Mouse (Mus musculus) adrenal gland, postnatal 0 days (tissue): ENCODE measurements around the gene Nlrx1. TPM values are rescaled to one million over a fixed set of nuclear protein-coding genes. Genes with fewer than 3 reads are reported as not detected.

Experiments used
- polyA plus RNA-seq: library from polyadenylated mRNA; unstranded; fragments of >200 nt; fragmentation: Nextera tagmentation; extraction: Ambion mirVana; gene quantifications from 2 replicates; pipeline ENCODE4 v1.2.1, GENCODE M21; 2015

Nlrx1 gene
- polyA plus RNA-seq: 14.2 and 22.7 TPM in 2 replicates

DNA sequence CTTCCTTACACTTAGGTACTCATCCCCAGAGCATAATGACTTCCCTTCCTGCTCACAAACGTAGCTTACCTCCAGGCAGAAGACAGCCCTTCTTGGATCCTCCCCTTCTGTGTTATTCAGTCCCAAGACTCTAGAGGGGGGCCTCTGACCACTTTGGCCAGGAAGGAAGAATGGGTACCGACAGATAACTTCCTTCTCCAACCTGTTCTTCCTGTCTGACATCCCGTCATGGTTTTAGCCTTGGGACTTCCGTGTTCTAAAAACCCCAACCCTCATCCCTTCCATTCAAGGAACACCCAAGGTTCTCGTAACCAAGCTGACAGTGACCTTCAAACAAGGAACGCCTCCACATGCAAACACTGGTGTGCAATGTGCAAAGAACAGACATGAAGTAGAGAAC, at the start of gene Nlrx1:
Gene Nlrx1 (minus strand): TSS at position 168 of the 400 bp plus-strand sequence.

DNA sequence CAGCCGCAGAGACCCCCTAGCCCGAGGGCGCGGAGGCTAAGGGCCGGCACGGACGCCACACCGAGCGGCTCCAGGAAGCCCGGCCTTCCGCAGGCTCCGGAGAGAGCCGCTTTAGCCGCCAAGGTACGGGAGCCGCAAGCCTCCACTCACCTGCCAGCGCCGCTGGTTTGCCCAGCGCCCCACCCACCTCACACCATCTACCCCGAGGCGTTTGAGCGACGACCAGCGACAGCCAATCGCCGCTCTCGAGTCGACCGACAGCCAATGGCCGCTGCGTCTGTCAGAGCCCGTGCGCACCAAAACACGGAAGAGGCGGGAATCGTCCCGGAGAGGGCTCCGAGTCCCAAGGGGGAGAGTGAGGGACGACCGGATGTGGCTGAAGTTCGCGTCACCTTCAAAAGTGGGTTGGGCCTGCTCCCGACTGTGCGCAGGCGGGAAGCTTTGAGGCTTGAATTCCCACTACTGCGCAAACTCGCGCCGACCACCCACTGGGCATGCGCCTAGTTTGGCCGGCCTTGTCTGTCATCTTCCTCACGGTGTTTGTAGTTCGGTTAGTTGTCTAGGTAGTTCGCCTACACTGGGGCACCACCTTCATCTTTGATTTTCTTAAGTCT, 37.2 kb upstream of the Nlrx1 start, which contains the start of gene Hinfp:
Gene Hinfp (minus strand): TSS at position 206 of the 614 bp plus-strand sequence.

DNA sequence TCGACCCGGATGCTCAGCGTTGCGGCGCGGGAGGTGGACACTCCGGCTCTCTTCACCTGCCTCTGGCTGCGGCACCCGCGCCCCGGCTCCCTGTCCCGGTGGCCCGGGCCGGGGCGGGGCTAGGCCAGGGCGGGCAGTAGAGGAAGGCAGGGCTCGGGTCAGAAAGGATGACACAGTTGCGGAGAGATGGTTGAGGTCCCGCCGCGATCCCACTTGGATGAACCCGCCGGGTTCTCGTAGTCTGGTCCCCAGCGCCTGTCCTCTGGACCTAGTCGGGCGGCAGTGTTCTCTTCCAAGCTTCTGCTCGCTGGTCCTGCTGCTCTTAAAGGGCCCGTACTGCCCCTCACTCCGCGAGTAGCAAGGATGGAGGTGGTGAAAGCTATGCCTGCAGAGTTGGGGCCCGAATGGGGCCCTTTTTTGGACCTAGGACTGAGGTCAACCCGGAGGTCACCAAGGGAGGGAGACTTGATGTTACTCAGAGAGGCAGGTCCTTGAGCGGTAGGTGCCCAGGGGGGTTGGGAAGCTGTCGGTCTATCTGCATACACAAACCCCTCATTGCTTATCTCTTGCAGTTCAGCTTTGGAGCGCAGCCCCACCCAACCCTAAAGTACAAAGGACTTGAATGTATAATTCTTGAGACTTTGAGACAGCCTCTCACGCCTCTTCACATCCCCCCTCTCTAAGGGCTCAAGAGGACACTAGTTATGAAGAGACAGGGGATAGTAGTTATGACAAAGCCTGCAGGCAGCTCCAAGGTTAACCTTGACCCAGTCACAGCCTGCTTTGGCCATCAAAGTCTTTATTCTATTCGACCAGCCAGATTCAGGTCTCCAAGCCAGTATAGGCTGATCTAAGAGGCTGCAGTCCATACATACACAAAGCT, 19.9 kb upstream of the Nlrx1 start, which contains the start of gene Abcg4:
Gene Abcg4 (minus strand): TSS at position 540 of the 883 bp plus-strand sequence.

GRCm38 (mm10) chr9:44251314-44251713, 17.1 kb downstream of the Nlrx1 start, which contains the start of gene Pdzd3:
Gene Pdzd3, minus strand, starts transcription at chr9:44251471.

DNA sequence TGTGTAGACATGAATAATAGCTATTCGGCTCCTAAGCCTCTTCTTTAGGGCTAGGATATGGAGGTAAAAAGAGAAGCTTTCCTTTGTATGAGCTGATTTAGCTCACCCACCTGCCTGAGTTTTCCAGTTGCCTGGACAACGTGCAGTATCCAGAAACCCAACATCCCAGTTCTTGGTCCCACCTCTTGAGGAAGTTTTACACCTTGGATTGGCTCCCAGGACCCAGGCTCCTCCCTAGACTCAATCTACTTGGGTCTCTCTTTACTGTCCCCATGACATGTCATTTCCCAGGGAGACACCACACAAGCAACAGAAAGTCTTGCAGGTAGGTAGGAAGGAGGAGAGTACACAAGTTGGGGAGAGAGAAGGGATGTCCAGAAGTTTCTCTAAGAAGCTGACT, 28.0 kb downstream of the Nlrx1 start, which contains the start of gene Ccdc153:
Gene Ccdc153 (plus strand): TSS at position 278 of the 400 bp plus-strand sequence.

GRCm38 (mm10) chr9:44233802-44234478, 34.5 kb downstream of the Nlrx1 start, which contains the start of gene Cbl:
Gene Cbl, minus strand, starts transcription at chr9:44234049.

Other genes with a start within 250 kb of the Nlrx1 start
- gene Thy1, start 225.2 kb downstream of the Nlrx1 start, polyA plus RNA-seq: 10.9 and 19.0 TPM in 2 replicates
- 10.1 and 14.3 TPM in 2 replicates for gene Usp2, start 201.6 kb downstream of the Nlrx1 start, polyA plus RNA-seq
- gene Mfrp, start 166.9 kb downstream of the Nlrx1 start, polyA plus RNA-seq: 0.03 and 0.11 TPM in 2 replicates
- gene C1qtnf5, start 161.4 kb downstream of the Nlrx1 start, polyA plus RNA-seq: 12.8 and 16.9 TPM in 2 replicates
- 0.16 and 0.28 TPM in 2 replicates for gene Gm49380, start 155.1 kb downstream of the Nlrx1 start, polyA plus RNA-seq
- 22.4 and 35.7 TPM in 2 replicates for gene Rnf26, start 155.1 kb downstream of the Nlrx1 start, polyA plus RNA-seq
- 27.4 and 36.3 TPM in 2 replicates for gene Mcam, start 134.1 kb downstream of the Nlrx1 start, polyA plus RNA-seq
- gene Cbl, start 34.5 kb downstream of the Nlrx1 start, polyA plus RNA-seq: 5.7 and 7.4 TPM in 2 replicates
- gene Ccdc153, start 27.9 kb downstream of the Nlrx1 start, polyA plus RNA-seq: 2.3 and 4.2 TPM in 2 replicates
- gene Pdzd3, start 17.1 kb downstream of the Nlrx1 start, polyA plus RNA-seq: 0.32 and 0.58 TPM in 2 replicates
- gene Abcg4, start 20.0 kb upstream of the Nlrx1 start, polyA plus RNA-seq: 8.9 and 12.6 TPM in 2 replicates
- 9.4 and 11.5 TPM in 2 replicates for gene Hinfp, start 37.1 kb upstream of the Nlrx1 start, polyA plus RNA-seq
- gene C2cd2l, start 51.7 kb upstream of the Nlrx1 start, polyA plus RNA-seq: 10.9 and 11.3 TPM in 2 replicates
- 27.4 and 35.8 TPM in 2 replicates for gene Dpagt1, start 57.4 kb upstream of the Nlrx1 start, polyA plus RNA-seq
- gene H2afx, start 66.1 kb upstream of the Nlrx1 start, polyA plus RNA-seq: 99.2 and 108 TPM in 2 replicates
- 110 and 170 TPM in 2 replicates for gene Hmbs, start 75.6 kb upstream of the Nlrx1 start, polyA plus RNA-seq
- 27.1 and 43.2 TPM in 2 replicates for gene Vps11, start 93.1 kb upstream of the Nlrx1 start, polyA plus RNA-seq
- 11.9 and 23.6 TPM in 2 replicates for gene Hyou1, start 110.9 kb upstream of the Nlrx1 start, polyA plus RNA-seq
- gene Slc37a4, start 128.3 kb upstream of the Nlrx1 start, polyA plus RNA-seq: 21.6 and 31.8 TPM in 2 replicates
- 2,801 and 4,350 TPM in 2 replicates for gene Rps25, start 138.5 kb upstream of the Nlrx1 start, polyA plus RNA-seq
- 160 and 163 TPM in 2 replicates for gene Trappc4, start 139.0 kb upstream of the Nlrx1 start, polyA plus RNA-seq
- gene Ccdc84, start 150.0 kb upstream of the Nlrx1 start, polyA plus RNA-seq: 17.8 and 22.2 TPM in 2 replicates
- gene Foxr1, start 172.5 kb upstream of the Nlrx1 start, polyA plus RNA-seq: not detected in 2 replicates
- 0.11 TPM in 1 of 2 replicates, not detected in the other for gene Upk2, start 186.4 kb upstream of the Nlrx1 start, polyA plus RNA-seq
- gene Bcl9l, start 214.2 kb upstream of the Nlrx1 start, polyA plus RNA-seq: 8.2 and 8.6 TPM in 2 replicates